Mouse (Mus musculus) testis, adult 2 months (tissue): ENCODE results near the gene Slc48a1.

Experiments
- CTCF ChIP-seq: fragments of 200-500 bp; IDR thresholded peaks from 2 replicates; pipeline ENCODE4 v1.5.1; 2012; ENCODE audit warnings: low read depth, mild to moderate bottlenecking, inconsistent platforms, low read length, moderate library complexity; ENCODE audit not compliant: control insufficient read depth, insufficient read depth, insufficient replicate concordance
- POLR2A ChIP-seq: fragments of 200-500 bp; IDR thresholded peaks from 2 replicates; pipeline ENCODE4 v1.6.1; 2012; ENCODE audit warnings: low read depth, mild to moderate bottlenecking, inconsistent platforms, low read length, moderate library complexity; ENCODE audit not compliant: control insufficient read depth

DNA sequence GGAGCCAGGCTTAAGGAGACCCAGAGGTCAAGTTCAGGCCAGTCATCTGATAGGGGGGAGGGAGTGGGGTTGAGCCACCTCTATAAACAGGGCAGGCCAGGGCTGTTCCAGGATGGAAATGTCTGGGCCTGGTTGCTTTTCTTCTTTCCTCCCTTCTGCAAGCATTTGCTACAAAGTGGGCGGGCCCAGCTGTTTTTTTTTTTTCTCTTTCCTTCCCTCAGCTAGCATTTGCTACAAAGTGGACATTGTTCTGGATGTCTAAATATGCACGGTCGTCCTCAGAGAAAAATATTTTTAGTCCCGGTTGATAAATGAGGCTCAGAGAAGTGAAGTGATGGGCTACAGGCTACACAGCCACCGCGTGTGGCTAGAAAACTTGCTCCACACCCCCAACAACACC, 23.8 kb upstream of the Slc48a1 start:
- no peak for TF ChIP-seq CTCF
- no peak for TF ChIP-seq POLR2A
